Mouse (Mus musculus) lung, postnatal 4 days (tissue): ENCODE measurements at regions not wholly inside any gene's neighbourhood (a gene's known extent, or its start where the extent isn't known, plus 50 kb on each side); places are given as distances from the start of the nearest gene placed in this dataset.

Experiments used
- DNase-seq, 2 experiments: peaks; one replicate each; pipeline ENCODE4 v3.0.0; 2021

DNA sequence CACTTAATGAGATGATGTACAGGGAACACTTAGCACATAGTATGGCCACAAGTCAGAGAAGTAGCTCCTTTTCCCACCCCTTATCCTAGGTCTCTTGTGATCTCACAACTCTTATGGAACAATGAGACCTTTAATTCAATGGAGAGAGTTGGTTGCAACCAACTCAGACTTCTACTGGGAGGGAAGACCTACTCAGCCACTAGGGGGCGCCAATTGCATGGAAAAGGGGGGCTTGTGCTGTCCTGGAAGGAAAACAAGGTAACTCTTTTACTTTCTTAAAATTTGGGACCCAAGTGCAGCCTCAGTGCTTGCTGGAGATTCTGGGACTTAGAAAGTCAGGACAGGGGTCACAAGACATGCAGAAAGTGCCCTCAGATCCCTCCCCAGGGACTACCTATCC is 60.7 kb upstream of the Kcnj15 start:
- DNase-seq, result peak; percentile 54 to 82

DNA sequence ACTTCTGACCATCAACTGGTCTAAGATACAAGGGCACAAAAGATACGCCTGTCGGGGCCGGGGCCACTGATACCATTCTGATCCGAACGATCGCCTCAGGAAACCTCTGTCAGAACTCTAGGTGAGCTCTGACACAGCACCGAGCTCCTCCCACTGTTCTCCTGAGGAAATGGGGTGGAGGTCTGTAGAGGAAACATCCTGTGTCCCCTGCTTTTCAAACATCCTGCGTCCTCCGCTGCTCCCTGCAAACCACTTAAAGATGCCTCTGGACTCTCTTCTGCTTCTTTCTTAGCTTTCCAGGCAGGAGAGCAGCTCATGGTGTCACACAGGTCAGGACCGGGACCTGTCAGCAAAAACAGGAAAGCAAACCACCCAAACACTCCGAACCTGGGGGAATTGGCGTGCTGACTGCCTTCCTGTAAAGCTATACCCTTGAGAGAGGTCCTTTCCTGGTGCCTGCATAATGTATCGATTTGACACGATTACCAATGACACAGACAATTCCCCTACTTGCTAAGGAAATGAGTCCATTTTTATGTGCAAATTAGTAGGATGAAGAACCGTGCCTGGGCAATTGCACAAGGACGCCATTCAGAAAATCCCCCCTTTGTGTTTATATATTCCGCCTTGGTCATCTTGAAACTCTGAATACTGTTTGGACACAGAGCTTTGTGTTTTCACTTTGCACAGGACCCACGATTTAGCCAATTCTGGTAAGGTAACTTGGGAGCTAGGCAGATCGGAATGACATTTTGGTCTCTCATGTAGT is 58.4 kb upstream of the Kcnj15 start:
- DNase-seq, result no peak

DNA sequence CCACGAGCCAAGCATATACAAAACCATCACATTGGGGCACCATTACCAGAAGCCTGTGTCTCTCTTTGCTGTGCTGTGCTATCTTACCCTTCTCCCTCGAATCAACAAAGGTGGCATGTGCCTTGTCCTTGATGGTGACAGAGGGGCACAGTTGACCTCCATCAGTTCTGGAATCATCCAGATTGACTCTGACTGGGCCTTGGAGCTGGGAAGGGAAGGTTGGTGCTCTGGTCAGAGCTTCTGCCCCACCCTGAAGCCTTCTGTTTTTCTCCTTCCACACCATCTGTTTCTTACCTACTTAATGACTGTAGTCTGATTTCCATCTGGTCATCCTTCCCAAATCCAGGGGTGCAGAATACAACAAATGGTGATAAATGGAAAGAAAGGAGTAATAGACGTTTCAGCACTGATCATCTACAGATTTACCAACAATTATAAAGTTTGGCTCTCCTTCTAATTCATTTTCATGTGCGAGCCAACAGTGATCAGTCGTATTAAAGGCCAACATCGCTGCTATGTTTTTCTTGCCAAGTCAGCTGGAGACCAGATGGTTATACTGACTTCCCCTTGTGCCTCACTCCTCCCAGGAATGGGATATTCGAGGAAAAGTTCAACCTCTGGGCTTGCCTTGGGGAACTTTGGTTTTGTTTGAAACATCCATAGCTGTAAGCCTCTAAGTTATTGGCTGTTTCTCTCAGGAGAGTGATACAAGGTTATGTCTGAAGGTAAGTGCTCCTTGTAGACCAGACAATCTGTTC is 55.1 kb upstream of the Kcnj15 start:
- DNase-seq, result no peak

DNA sequence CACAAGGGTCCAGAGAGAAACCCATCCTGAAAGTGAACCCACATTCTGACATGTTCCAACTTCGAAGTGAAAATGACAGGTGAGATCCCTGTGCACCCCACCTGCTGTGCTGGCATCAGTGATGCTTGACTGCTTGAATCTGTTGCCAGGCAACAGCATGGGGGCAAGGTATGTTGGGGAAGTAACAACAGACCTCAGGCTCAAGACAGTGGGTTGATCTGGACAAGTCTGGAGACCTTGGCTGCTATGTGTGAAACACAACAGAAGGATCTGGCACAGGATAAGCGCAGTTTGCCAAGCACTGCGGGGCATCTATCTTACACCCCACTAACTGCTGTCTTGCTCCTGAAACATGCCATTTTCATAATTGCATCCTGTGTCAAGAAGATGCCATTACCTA is 54.3 kb upstream of the Kcnj15 start:
- DNase-seq, result no peak

DNA sequence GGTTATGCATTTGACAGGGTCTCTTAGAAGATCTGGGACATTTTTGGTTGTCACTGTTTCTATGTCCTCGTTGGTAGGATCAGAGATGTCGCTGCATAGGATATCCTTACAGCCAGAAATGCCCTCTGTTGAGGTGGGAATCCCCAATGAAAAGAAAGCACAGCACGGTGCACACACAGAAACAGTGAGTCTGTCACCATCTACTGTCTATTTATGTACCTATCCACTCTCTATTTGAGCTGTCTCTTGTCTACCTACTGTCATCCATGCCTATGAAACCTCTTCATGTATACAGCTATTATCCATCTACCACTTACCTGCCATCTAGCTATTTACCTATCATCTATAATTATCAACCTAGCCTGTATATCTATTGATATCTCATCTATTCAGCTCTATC is 53.6 kb upstream of the Kcnj15 start:
- no peak for DNase-seq

DNA sequence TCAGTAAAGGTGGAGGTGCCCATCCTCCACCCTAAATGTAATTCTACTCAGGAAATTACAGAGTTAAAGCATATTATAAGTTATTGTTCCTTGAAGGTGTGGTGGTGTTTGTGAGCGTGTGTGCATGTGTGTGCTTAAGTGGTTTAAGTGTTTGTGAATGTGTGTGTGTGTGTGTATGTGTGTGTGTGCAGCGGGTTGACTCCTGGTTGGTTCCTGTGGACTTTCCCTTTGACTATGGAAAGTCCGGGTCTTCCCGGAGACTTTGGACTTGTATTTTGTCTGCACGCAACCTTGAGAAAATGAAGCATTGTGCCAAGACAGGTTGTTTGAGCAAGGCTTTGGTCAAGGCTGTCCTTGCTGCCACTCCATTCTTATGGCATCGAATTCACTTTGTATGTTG is 52.9 kb upstream of the Kcnj15 start:
- DNase-seq, result no peak

DNA sequence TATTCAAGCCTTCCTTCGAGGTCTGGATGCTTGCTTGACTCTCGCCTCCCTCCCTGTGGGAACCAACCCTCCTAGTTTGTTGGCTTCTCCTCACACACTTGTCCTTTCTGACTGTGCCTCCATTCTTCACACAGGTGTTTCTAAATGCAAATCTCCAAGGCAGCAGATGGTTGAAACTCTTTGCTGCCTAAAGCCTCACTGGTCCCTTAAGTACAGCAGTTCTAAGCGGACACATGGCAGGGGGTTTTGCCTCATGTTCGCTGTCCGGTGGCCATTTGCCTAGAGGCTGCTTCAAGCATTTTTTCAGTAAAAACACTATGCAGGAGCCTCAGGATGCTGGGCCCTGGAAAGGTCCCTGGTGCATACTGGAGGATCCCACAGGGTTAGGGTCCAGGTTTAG is 50.9 kb upstream of the Kcnj15 start:
- DNase-seq, result no peak

DNA sequence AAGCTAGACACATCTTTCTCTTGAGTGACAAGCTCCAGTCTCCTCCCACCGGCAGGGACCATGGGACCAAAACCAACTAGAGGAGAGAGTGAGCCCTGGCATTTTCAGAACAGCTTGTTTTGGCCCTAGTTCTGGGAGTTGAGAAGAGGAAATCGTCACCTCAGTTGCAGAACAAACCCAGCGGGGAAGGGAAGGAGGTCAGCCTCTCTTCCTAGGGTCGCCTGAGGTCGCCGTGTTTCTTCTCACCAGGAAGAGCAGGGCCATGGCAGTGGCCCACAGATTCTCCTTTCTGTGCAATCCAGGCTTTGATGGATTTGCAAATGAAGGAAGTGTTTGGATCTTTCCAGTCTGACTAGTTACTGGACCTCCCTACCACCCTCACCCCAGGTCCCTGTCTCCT is 49.8 kb upstream of the Kcnj15 start:
- DNase-seq, result no peak
